Mouse (Mus musculus) lung, embryonic 16.5 days (tissue): Measurements from ENCODE around the gene Itgb4. TPM values are rescaled to one million over a fixed set of nuclear protein-coding genes. Genes with fewer than 3 reads are reported as not detected.
A peak's percentile ranks its signal among the peaks of the same experiment; 100 is the strongest.

ENCODE experiments used
- ATAC-seq: fragments of 200-750 bp; cut with Nextera tagmentation; 2 replicates; pipeline ENCODE4 v1.8.0; 2017; ENCODE audit warnings: low read depth, mild to moderate bottlenecking, moderate library complexity
- H3K27ac ChIP-seq: fragments of 300-500 bp; sonication (generic); 2 replicates; pipeline ENCODE4 v1.5.1; 2014; ENCODE audit warnings: mild to moderate bottlenecking, control low read depth, low read length
- H3K27me3 ChIP-seq: fragments of 300-500 bp; sonication (generic); 2 replicates; pipeline ENCODE4 v1.6.1; 2014; ENCODE audit warnings: low read depth, low read length, mixed read lengths; ENCODE audit not compliant: control insufficient read depth, insufficient read depth
- H3K36me3 ChIP-seq: fragments of 300-500 bp; sonication (generic); 2 replicates; pipeline ENCODE4 v1.6.1; 2014; ENCODE audit warnings: low read length; ENCODE audit not compliant: control insufficient read depth, insufficient read depth
- H3K4me1 ChIP-seq: fragments of 300-500 bp; sonication (generic); replicated peaks from 2 replicates; pipeline ENCODE4 v1.6.1; 2014; ENCODE audit warnings: low read length, mixed read lengths; ENCODE audit not compliant: control insufficient read depth, insufficient read depth
- H3K4me2 ChIP-seq: fragments of 300-500 bp; sonication (generic); 2 replicates; pipeline ENCODE4 v1.6.1; 2014; ENCODE audit warnings: low read depth, low read length, control low read depth
- H3K4me3 ChIP-seq: fragments of 300-500 bp; sonication (generic); 2 replicates; pipeline ENCODE4 v1.5.1; 2014; ENCODE audit warnings: mild to moderate bottlenecking, low read length, control low read depth
- H3K9ac ChIP-seq: fragments of 300-500 bp; sonication (generic); 2 replicates; pipeline ENCODE4 v1.6.1; 2014; ENCODE audit warnings: low read length, control low read depth
- H3K9me3 ChIP-seq: fragments of 300-500 bp; sonication (generic); 2 replicates; pipeline ENCODE4 v1.6.1; 2016; ENCODE audit warnings: low read length; ENCODE audit not compliant: control insufficient read depth
- WGBS: fragments of 180-500 bp; shearing (Covaris S2); extraction: QIAGEN DNeasy Blood & Tissue Kit; methylation state at CpG from one replicate; pipeline ENCODE4 v1.1.7; 2014; 5-methylcytosine and 5-hydroxymethylcytosine counted together
- polyA plus RNA-seq: library from polyadenylated mRNA; unstranded; fragments of >200 nt; fragmentation: Nextera tagmentation; extraction: Ambion mirVana; gene quantifications from 2 replicates; pipeline ENCODE4 v1.2.1, GENCODE M21; 2015

Itgb4 gene
- polyA plus RNA-seq, 1 experiment from 2014 or later: 3.4 TPM

DNA sequence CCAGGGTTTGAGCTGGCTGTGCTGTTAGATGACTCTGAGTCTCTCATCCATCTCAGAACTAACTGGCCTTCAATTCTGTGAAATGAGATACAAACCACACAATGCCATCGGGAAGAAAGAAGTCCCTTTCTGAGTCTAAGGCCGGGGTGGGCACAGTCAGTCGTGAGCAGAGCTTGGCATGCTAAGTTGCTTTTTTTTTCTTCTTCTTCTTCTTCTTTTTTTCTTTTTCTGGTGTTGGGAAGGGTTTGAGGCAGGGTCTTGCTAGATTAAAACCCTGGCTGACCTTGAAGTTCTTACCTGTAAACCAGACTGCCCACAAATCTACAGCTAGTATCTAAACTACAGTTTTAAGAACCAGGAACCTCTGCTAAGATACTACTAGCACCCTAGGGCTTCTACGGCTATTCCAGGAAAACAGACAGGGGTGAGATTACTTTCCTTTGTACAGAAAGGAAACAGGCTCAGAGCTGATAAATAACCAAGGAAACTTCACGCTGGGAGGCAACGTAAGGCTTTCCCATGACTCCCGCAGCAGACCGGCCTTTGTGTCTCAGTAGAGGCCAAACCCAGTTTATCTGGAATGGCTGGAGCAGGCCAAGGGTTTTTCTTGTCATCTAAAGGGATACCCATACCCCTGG lies 29.8 kb downstream of the Itgb4 start:
- peak overlapping the region; percentile 76 for H3K4me2 ChIP-seq
- H3K9ac ChIP-seq: peak overlapping the region; percentile 73
- peaks cover 13% of the 10 kb centered on the region for H3K4me1 ChIP-seq
- WGBS: 27% methylated on average over 8 of the region's 8 CpGs
- H3K36me3 ChIP-seq: peaks cover 6% of the 10 kb centered on the region
- ATAC-seq: no peak
- H3K9me3 ChIP-seq: peaks cover 3% of the 10 kb centered on the region; the same call in 1 of the 2 replicates
- peak overlapping the region; percentile 43 for H3K4me3 ChIP-seq
- peaks cover 4% of the 10 kb centered on the region; the same call in 1 of the 2 replicates for H3K27me3 ChIP-seq
- peak overlapping the region; percentile 84 for H3K27ac ChIP-seq

DNA sequence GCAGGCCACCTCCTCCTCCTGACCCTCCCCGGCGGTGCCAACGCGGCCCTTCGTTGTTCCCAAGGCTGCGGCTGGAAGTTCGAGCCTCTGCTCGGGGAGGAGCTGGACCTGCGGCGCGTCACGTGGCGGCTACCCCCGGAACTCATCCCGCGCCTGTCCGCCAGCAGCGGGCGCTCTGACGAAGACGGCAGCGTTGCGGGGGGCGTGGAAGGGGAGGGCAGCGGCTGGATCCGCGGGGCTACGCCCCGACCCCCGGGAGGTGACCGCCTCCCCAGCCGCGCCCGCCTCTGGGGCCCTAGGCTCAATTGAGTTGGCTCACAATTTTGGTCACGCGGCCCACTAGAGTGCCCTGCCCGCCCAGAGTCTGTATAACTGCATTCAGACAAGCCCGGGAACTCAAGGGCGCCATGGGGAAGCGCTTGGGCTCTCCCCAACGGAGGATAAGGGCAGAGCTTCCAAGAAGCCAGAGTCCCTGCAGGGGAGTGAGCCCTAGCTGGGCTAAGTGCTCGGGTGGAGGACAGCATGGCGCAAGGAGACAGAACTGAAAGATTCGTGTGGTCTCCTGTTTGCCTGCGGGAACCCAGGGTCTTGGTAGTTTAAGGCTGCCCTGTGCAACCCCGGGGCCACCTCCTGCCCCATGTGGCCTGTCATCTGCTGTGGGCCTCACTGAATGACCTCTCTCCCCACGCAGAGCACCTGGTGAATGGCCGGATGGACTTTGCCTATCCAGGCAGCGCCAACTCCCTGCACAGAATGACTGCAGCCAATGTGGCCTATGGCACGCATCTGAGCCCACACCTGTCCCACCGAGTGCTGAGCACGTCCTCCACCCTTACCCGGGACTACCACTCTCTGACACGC lies 30.6 kb downstream of the Itgb4 start:
- H3K9ac ChIP-seq: peak overlapping the region; percentile 73
- peaks cover 9% of the 10 kb centered on the region for H3K36me3 ChIP-seq
- H3K27me3 ChIP-seq: peaks cover 3% of the 10 kb centered on the region; the same call in 1 of the 2 replicates
- H3K4me2 ChIP-seq: peak overlapping the region; percentile 76
- ATAC-seq: peak; percentile 93
- WGBS: 2% methylated on average over 54 of the region's 54 CpGs
- peaks cover 3% of the 10 kb centered on the region; the same call in 1 of the 2 replicates for H3K9me3 ChIP-seq
- H3K27ac ChIP-seq: peak overlapping the region; percentile 84
- H3K4me1 ChIP-seq: peaks cover 13% of the 10 kb centered on the region
- peak overlapping the region; percentile 43 for H3K4me3 ChIP-seq

GRCm38 (mm10) chr11:116005701-116006419 lies 31.4 kb downstream of the Itgb4 start:
- H3K9me3 ChIP-seq: peaks cover 3% of the 10 kb centered on the region; the same call in 1 of the 2 replicates
- H3K4me2 ChIP-seq: peak overlapping the region; percentile 76
- no peak for ATAC-seq
- no peak overlapping the region; the same call in 1 of the 2 replicates for H3K27ac ChIP-seq
- peak overlapping the region; percentile 43 for H3K4me3 ChIP-seq
- H3K4me1 ChIP-seq: peaks cover 13% of the 10 kb centered on the region
- WGBS: 67% methylated on average over 9 of the region's 9 CpGs
- peaks cover 10% of the 10 kb centered on the region for H3K36me3 ChIP-seq
- H3K27me3 ChIP-seq: no peaks in the 10 kb centered on the region
- peak overlapping the region; percentile 73 for H3K9ac ChIP-seq

DNA sequence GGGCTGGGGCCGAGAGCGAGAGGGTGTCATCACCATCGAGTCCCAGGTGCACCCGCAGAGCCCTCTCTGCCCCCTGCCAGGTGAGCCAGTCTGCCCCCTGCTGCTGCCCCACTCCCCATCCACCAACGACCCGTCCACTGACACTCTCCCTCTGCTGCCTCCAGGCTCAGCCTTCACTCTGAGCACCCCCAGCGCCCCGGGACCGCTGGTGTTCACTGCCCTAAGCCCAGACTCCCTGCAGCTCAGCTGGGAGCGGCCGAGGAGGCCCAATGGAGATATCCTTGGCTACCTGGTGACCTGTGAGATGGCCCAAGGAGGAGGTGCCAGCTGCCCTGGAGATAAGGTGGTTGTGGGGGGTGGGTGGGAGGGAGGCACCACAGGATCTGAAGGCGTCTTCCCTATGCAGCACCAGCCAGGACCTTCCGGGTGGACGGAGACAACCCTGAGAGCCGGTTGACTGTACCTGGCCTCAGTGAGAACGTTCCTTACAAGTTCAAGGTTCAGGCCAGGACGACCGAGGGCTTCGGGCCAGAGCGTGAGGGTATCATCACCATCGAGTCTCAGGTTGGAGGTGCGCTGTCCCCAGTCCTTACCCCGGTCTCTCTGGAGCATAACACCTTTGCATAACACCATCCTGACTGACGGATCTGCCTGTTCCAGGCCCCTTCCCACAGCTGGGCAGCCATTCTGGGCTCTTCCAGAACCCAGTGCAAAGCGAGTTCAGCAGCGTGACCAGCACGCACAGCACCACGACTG lies 32.8 kb downstream of the Itgb4 start:
- WGBS: 84% methylated on average over 28 of the region's 28 CpGs
- H3K9ac ChIP-seq: no peak overlapping the region
- H3K4me2 ChIP-seq: no peak overlapping the region
- peaks cover 10% of the 10 kb centered on the region for H3K36me3 ChIP-seq
- H3K27ac ChIP-seq: no peak overlapping the region
- no peak for ATAC-seq
- no peak overlapping the region for H3K4me3 ChIP-seq
- peaks cover 3% of the 10 kb centered on the region; the same call in 1 of the 2 replicates for H3K9me3 ChIP-seq
- H3K27me3 ChIP-seq: no peaks in the 10 kb centered on the region
- H3K4me1 ChIP-seq: peaks cover 16% of the 10 kb centered on the region

DNA sequence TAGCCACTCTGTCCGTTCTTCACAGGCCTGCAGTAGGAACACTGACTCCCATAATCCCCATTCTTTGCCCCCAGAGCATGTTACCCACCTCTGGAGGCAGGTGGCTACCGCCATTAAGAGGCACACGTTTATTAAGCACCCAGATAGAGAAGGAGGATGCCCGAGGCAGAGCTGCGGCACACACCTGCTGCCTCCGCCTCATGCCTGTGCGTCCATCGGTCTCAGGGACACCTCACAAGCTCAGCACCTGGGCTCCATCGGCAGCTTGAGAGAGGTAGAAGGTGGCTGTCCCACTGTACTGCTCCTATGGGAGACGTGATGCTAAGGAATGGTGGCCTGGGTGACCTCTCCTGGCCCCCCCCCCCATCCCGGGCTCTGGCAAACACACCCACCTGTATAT lies 33.9 kb downstream of the Itgb4 start:
- Histone ChIP-seq H3K27ac (no peak overlapping the region), H3K4me3 (no peak overlapping the region), H3K4me2 (no peak overlapping the region), H3K9me3 (no peaks in the 10 kb centered on the region), H3K4me1 (peaks cover 22% of the 10 kb centered on the region), H3K36me3 (peaks cover 10% of the 10 kb centered on the region), H3K27me3 (no peaks in the 10 kb centered on the region), H3K9ac (no peak overlapping the region)
- 82% methylated on average over 11 of the region's 11 CpGs for WGBS
- no peak for ATAC-seq

DNA sequence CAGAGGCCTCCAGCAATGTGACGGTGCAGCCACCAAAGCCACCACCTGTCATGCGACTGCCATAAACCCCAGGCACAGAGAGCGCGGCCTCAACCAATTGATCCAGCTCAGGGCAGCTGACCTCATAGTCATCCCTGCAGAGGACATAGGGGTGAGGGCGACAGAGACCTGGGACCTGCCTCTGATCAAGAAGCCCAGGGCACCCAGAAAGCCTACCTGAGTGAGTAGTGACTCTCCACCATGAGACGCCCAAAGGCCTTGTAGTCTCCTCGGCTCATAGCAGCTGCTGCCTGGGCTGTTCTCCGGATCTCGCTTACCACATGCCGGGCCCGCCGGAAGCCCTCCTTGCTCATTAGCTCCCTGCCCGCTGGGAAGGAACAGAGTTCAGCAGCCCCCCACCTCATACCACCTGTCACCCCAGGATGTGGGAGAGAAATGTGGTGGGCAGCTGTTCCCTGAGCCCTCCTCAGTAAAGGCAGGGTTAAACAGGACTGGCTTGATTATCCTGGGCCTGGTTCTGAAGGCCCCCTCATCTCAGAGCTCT lies 34.4 kb downstream of the Itgb4 start:
- Histone ChIP-seq H3K9ac (no peak overlapping the region), H3K36me3 (peaks cover 10% of the 10 kb centered on the region), H3K4me2 (no peak overlapping the region), H3K9me3 (no peaks in the 10 kb centered on the region), H3K27me3 (no peaks in the 10 kb centered on the region), H3K4me3 (no peak overlapping the region), H3K27ac (no peak overlapping the region), H3K4me1 (peaks cover 22% of the 10 kb centered on the region)
- no peak for ATAC-seq
- 91% methylated on average over 12 of the region's 13 CpGs for WGBS

GRCm38 (mm10) chr11:116009661-116010060 lies 35.2 kb downstream of the Itgb4 start:
- Histone ChIP-seq H3K36me3 (peaks cover 10% of the 10 kb centered on the region), H3K9me3 (no peaks in the 10 kb centered on the region), H3K27me3 (no peaks in the 10 kb centered on the region), H3K27ac (no peak overlapping the region), H3K4me2 (no peak overlapping the region), H3K9ac (no peak overlapping the region), H3K4me3 (no peak overlapping the region), H3K4me1 (peaks cover 20% of the 10 kb centered on the region)
- ATAC-seq: no peak
- WGBS: 90% methylated on average over 11 of the region's 11 CpGs

DNA sequence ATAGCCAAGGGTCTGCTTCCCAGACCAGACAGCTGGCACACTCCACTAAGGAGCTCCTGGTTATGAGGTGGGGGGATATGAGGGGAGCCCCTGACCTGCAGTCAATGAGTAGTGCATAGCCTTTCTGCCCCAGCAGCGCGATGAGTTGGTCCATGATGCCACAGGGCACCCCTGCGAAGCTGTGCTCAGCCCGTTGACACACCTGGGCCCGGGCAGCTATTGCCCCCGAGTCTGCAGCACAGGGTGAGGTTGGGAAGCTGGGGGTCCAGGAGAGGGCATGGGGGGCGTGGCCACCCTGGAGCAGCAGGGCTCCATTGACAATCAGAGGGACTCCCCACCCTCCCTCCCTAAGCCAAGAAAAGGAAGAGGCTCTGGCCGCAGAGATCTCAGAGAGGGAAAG lies 35.6 kb downstream of the Itgb4 start:
- H3K9ac ChIP-seq: no peak overlapping the region
- no peak for ATAC-seq

More for the DNA sequence above, 35.6 kb downstream of the Itgb4 start:
- H3K27ac ChIP-seq: no peak overlapping the region
- no peak overlapping the region for H3K4me3 ChIP-seq
- no peaks in the 10 kb centered on the region for H3K9me3 ChIP-seq
- WGBS: 85% methylated on average over 8 of the region's 8 CpGs
- H3K4me2 ChIP-seq: no peak overlapping the region
- no peaks in the 10 kb centered on the region for H3K27me3 ChIP-seq
- H3K36me3 ChIP-seq: peaks cover 10% of the 10 kb centered on the region
- peaks cover 19% of the 10 kb centered on the region for H3K4me1 ChIP-seq
